Mouse (Mus musculus): ENCODE data around the gene Eml4. TPM values are rescaled to one million over a fixed set of nuclear protein-coding genes. Genes with fewer than 3 reads are reported as not detected.

The Eml4 gene
- polyA plus RNA-seq, 1 experiment from 2014 or later: 37.2 TPM

DNA sequence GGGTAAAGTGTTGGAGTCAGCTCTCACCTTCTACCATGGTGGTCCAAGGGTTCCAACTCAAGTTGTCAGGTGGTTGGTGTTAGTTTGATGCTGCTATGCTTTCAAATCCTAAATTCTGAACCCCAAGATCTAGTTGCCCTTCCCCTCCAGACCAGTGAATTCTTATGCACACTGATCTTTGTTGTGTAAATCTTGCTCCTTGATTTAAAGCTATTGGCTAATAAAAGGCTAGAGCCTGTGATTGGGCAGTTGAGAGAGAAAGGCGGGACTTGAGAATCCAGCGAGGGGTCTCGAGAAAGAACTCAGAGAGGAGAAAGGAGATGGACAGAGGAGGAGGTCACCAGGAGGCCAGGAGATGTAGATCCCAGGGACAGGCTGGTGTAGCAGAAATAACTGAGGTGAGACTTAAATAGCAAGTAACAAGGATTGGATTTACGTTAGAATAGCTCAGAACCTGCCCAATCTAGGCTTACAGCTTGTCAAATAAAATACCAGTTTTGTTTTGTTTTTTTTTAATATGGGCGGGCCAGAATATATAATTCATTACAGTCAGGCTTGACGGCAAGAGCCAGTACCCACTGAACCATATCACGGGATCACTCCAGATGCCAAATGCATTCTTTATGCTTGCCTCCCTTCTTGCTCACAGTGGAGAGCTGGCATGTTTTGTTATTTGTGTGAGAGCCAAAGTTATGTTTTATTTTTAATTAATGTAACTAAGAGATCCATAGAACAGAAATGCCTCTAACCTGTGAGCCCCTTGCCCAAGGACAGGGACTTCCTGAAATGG is 172.1 kb downstream of the Eml4 start:
- ATAC-seq (ENCODE audit: low FRiP score): no peak
- WGBS: 62% methylated on average over 7 of the region's 7 CpGs
- no peak overlapping the region for H3K4me3 ChIP-seq (replicated peaks; ENCODE audit: low read length)
- peaks cover 21% of the 10 kb centered on the region for H3K4me1 ChIP-seq (replicated peaks; ENCODE audit: control insufficient read depth, insufficient read depth, low read length)
- H3K36me3 ChIP-seq (replicated peaks; ENCODE audit: control insufficient read depth, insufficient read depth): no peaks in the 10 kb centered on the region
- H3K27ac ChIP-seq: no peak overlapping the region
- peaks cover 6% of the 10 kb centered on the region; the same call in 1 of the 2 replicates for H3K27me3 ChIP-seq (ENCODE audit: control insufficient read depth, insufficient read depth, low read length)
- no peak overlapping the region for H3K4me2 ChIP-seq (replicated peaks)
- no peak for DNase-seq (ENCODE audit: low spot score)
- no peak overlapping the region for H3K9ac ChIP-seq
- H3K9me3 ChIP-seq (ENCODE audit: control insufficient read depth, low read length): no peaks in the 10 kb centered on the region

DNA sequence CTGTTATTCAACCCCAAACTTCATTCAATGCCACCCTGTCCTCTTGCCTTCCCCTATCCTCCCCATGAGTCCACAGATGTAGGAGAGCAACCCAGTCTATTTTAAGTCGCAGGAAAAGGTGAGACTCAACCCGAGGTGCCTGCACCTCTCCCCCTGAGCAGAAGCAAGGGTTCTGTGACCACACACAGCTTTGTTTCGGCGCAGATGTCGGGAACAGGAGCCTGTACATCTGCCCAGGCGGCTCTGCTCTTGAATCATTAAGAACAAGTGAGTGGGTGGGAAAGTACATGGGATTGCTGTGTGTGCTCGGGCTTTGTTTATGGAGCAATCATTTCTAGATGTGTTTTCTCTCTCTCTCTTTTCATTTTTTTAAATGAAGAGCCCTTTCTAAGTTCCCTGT is 174.0 kb downstream of the Eml4 start:
- no peak overlapping the region for H3K4me2 ChIP-seq (replicated peaks)
- no peaks in the 10 kb centered on the region for H3K36me3 ChIP-seq (replicated peaks; ENCODE audit: control insufficient read depth, insufficient read depth)
- 51% methylated on average over 7 of the region's 7 CpGs for WGBS
- ATAC-seq (ENCODE audit: low FRiP score) (no peak), DNase-seq (ENCODE audit: low spot score) (no peak)
- H3K27me3 ChIP-seq (ENCODE audit: control insufficient read depth, insufficient read depth, low read length): peaks cover 6% of the 10 kb centered on the region; the same call in 1 of the 2 replicates
- no peak overlapping the region for H3K27ac ChIP-seq
- no peak overlapping the region for H3K4me3 ChIP-seq (replicated peaks; ENCODE audit: low read length)
- H3K9ac ChIP-seq: no peak overlapping the region
- H3K4me1 ChIP-seq (replicated peaks; ENCODE audit: control insufficient read depth, insufficient read depth, low read length): peaks cover 26% of the 10 kb centered on the region
- no peaks in the 10 kb centered on the region for H3K9me3 ChIP-seq (ENCODE audit: control insufficient read depth, low read length)

DNA sequence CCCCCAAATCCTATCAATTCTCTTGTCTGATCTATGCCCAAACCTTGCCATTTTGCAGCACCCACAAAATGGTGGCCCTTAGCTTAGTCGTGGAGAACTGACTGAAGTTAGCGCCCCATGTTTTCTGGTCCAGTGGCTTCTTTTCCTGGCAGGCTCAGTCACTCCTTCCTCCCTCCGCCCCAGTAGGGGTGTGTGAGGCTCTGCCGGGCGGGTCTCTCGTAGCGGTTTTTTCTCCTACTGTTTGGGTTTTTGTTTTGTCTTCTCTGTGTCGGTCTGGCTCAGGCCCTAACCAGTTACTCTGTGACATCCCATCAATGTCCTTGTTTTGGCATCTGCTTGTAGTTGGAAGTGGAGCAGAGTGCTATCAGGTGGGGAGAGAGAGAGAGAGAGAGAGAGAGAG is 174.9 kb downstream of the Eml4 start:
- 2% methylated on average over 8 of the region's 8 CpGs for WGBS
- H3K27ac ChIP-seq: no peak overlapping the region

DNA sequence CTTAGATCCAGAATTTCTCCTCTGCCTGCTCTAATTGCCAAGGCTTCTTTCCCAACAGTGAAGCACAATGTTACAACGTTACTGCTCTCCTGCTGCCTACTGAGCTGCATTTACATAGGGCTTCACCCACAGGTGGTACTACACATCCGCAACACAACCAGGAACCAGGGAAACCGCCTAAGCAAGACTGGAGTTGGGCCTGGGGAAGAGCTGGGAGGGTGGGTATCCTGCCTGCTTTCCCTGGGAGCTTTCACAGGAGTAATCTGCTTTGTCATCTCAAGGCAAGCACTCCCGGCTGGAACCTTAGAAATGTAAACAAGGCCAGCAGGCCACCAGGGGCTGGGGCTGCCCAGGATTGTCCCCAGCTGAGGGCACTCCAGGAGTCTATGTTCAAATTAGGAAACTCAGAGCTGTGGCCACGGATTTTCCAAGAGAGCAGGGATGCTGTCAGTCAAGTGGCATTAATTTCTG is 175.4 kb downstream of the Eml4 start:
- H3K4me2 ChIP-seq (replicated peaks): no peak overlapping the region; the same call in 1 of the 2 replicates
- peaks cover 26% of the 10 kb centered on the region for H3K4me1 ChIP-seq (replicated peaks; ENCODE audit: control insufficient read depth, insufficient read depth, low read length)
- no peak for ATAC-seq (ENCODE audit: low FRiP score)
- H3K27ac ChIP-seq: no peak overlapping the region
- peaks cover 6% of the 10 kb centered on the region; the same call in 1 of the 2 replicates for H3K27me3 ChIP-seq (ENCODE audit: control insufficient read depth, insufficient read depth, low read length)
- H3K36me3 ChIP-seq (replicated peaks; ENCODE audit: control insufficient read depth, insufficient read depth): no peaks in the 10 kb centered on the region
- no peak for DNase-seq (ENCODE audit: low spot score)
- H3K9me3 ChIP-seq (ENCODE audit: control insufficient read depth, low read length): no peaks in the 10 kb centered on the region
- 9% methylated on average over 5 of the region's 5 CpGs for WGBS
- H3K9ac ChIP-seq: no peak overlapping the region
- H3K4me3 ChIP-seq (replicated peaks; ENCODE audit: low read length): no peak overlapping the region

More for the DNA sequence above, 174.9 kb downstream of the Eml4 start:
- Histone ChIP-seq H3K4me2 (replicated peaks) (no peak overlapping the region; the same call in 1 of the 2 replicates), H3K9ac (no peak overlapping the region), H3K4me1 (replicated peaks; ENCODE audit: control insufficient read depth, insufficient read depth, low read length) (peaks cover 26% of the 10 kb centered on the region), H3K4me3 (replicated peaks; ENCODE audit: low read length) (no peak overlapping the region), H3K9me3 (ENCODE audit: control insufficient read depth, low read length) (no peaks in the 10 kb centered on the region), H3K27me3 (ENCODE audit: control insufficient read depth, insufficient read depth, low read length) (peaks cover 6% of the 10 kb centered on the region; the same call in 1 of the 2 replicates), H3K36me3 (replicated peaks; ENCODE audit: control insufficient read depth, insufficient read depth) (no peaks in the 10 kb centered on the region)
- DNase-seq (ENCODE audit: low spot score): no peak
- ATAC-seq (ENCODE audit: low FRiP score): no peak

DNA sequence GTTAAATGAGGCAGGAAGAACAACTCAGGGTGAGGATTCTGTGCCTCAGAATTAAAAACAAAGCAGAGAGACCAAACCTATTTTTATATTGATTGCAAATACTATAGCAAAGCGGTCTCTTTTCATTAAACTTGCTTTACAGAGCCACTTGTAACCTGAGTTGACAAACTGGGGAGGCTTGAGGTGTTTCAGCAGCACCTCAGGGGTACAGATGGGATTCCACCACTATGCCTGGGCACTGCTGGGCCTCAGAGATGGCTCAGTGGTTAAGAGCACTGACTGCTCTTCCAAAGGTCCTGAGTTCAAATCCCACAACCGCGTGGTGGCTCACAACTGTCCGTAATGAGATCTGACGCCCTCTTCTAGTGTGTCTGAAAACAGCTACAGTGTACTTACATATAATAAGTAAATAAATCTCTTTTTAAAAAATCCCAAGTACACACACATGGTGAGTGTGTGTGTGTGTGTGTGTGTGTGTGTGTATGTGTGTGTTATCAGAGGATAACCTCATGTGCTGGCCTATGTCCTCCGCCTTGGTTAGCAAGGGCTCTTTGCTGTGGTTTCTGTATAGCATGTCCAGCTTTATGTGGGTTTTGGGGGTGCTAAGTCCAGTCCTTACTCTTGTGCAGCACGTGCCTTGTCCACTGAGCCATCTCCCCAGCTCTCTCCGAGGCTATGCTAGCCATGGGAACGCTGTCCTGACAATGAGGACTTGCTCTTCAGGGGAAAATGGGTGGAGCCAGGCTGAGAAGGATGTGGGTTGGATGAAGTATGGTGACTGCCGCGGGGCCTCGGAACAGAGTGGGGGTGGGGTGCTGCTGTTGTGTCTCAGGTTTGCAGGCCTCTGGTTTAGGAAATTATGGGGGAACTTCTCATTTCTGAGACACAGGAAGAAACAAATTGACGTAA is 176.1 kb downstream of the Eml4 start:
- WGBS: 24% methylated on average over 13 of the region's 13 CpGs
- no peaks in the 10 kb centered on the region for H3K9me3 ChIP-seq (ENCODE audit: control insufficient read depth, low read length)
- peak; percentile 77 for ATAC-seq (ENCODE audit: low FRiP score)
- DNase-seq (ENCODE audit: low spot score): no peak
- no peak overlapping the region for H3K9ac ChIP-seq
- H3K4me1 ChIP-seq (replicated peaks; ENCODE audit: control insufficient read depth, insufficient read depth, low read length): peaks cover 26% of the 10 kb centered on the region
- H3K27me3 ChIP-seq (ENCODE audit: control insufficient read depth, insufficient read depth, low read length): peaks cover 6% of the 10 kb centered on the region; the same call in 1 of the 2 replicates
- H3K27ac ChIP-seq: 0 out of 2 replicates have a peak overlapping the region, but pooled peaks have one; percentile 11
- H3K36me3 ChIP-seq (replicated peaks; ENCODE audit: control insufficient read depth, insufficient read depth): no peaks in the 10 kb centered on the region
- H3K4me3 ChIP-seq (replicated peaks; ENCODE audit: low read length): no peak overlapping the region
- peak overlapping the region; percentile 35 for H3K4me2 ChIP-seq (replicated peaks)

DNA sequence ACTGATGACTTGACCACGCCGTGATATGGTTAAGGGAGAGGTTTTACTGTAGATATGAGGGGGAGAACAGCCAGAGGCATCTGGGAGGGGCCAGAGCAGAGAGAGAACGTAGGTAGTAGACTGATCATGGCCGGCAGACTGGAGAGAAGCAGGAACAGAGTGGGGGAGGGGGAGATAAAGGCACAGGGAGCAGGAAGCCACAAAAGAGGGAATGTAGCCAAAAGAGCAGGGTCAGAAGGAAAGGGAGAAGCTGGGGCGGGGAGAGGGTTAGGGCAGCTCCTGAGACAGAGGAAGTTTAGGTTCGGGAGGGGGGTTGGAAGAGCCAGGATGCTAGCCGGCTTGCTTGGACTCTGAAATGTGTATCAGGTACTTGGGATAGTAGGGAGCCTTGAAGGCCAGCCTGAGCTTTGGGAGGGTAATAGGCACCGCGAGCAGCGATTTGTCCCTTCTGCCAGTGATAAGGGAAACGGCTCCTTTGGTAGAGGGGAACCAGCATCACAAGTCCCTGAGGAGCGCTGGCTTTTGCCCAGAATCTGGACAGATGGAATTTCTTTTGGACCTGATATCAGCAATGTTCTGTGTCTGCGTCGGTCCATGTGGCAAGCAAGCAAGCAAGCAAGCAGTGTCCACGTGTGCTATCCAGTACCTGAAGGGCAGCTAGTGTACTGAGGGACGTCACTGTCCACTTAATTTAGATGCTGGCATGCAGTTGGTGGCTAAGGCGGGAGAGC is 177.1 kb downstream of the Eml4 start:
- H3K4me1 ChIP-seq (replicated peaks; ENCODE audit: control insufficient read depth, insufficient read depth, low read length): peaks cover 26% of the 10 kb centered on the region
- no peak for DNase-seq (ENCODE audit: low spot score)
- WGBS: 20% methylated on average over 17 of the region's 17 CpGs
- H3K9me3 ChIP-seq (ENCODE audit: control insufficient read depth, low read length): no peaks in the 10 kb centered on the region
- 0 out of 2 replicates have a peak, but pooled peaks have one; percentile 31 for ATAC-seq (ENCODE audit: low FRiP score)
- H3K27me3 ChIP-seq (ENCODE audit: control insufficient read depth, insufficient read depth, low read length): peaks cover 6% of the 10 kb centered on the region; the same call in 1 of the 2 replicates
- H3K36me3 ChIP-seq (replicated peaks; ENCODE audit: control insufficient read depth, insufficient read depth): no peaks in the 10 kb centered on the region
- peak overlapping the region; percentile 35 for H3K4me2 ChIP-seq (replicated peaks)
- 0 out of 2 replicates have a peak overlapping the region, but pooled peaks have one; percentile 11 for H3K27ac ChIP-seq
- H3K4me3 ChIP-seq (replicated peaks; ENCODE audit: low read length): no peak overlapping the region
- H3K9ac ChIP-seq: peak overlapping the region; percentile 2; the same call in 1 of the 2 replicates

Other genes with a start within 250 kb of the Eml4 start
- 5.5 and 7.5 TPM in 2 replicates for gene Pkdcc, start 135.6 kb upstream of the Eml4 start, polyA plus RNA-seq (2014; fragmentation: Nextera tagmentation; extraction: Ambion mirVana)
- gene Cox7a2l, start 166.4 kb downstream of the Eml4 start, polyA plus RNA-seq (2014; fragmentation: Nextera tagmentation; extraction: Ambion mirVana): 204 and 206 TPM in 2 replicates

Measured in hindbrain, embryonic 14.5 days (tissue).